Mouse (Mus musculus): ENCODE data around the gene Chac1. TPM values are rescaled to one million over a fixed set of nuclear protein-coding genes. Genes with fewer than 3 reads are reported as not detected.
A peak's percentile ranks its signal among the peaks of the same experiment; 100 is the strongest.

Gene Chac1
- polyA plus RNA-seq, 1 experiment, result 6.2 TPM

DNA sequence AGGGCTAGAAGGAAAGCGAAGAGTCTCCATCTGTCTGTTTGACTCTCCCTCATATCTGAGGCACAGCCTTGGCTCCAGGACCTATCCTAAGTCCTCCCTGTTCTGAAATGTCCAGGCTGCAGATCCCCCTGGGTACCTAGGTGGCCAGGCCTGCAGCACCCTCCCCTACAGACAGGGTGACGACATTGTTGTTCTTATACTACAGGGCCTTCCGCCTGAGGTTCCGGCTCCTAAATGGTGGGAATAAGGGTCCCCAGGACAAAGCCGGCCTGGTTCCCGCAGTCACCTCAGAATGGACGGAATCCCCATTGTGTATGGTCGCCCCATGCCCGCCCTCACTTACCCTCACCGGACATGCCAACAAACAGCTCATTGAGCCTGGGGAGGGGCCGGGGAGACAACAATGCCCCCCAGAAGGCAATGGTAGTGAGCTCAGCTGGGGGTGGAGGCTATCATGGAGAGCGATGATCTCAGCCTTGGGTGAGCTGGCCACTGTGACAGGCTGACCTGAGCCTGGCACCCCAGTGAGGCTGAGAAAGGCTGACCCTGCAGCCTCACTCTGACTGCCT, 36.2 kb upstream of the Chac1 start:
- WGBS, result 88% methylated on average over 12 of the region's 12 CpGs
- Histone ChIP-seq H3K27ac (ENCODE audit: control insufficient read depth, insufficient read depth, low read depth, low read length, poor library complexity) (no peak overlapping the region), H3K4me1 (ENCODE audit: control insufficient read depth, insufficient read depth, low read length) (peaks cover 2% of the 10 kb centered on the region; the same call in 1 of the 2 replicates), H3K4me3 (replicated peaks; ENCODE audit: control insufficient read depth, low read depth, low read length) (no peak overlapping the region)
- TF ChIP-seq CTCF (IDR thresholded peaks at IDR 0.05; ENCODE audit: control insufficient read depth, insufficient read depth, low read length) (no peak), POLR2A (IDR thresholded peaks at IDR 0.05; ENCODE audit: borderline replicate concordance, control insufficient read depth, low read depth, low read length) (no peak)

- Histone ChIP-seq H3K27ac (ENCODE audit: control insufficient read depth, insufficient read depth, low read depth, low read length, poor library complexity) (no peak overlapping the region), H3K4me1 (ENCODE audit: control insufficient read depth, insufficient read depth, low read length) (peaks cover 2% of the 10 kb centered on the region; the same call in 1 of the 2 replicates), H3K4me3 (replicated peaks; ENCODE audit: control insufficient read depth, low read depth, low read length) (no peak overlapping the region)
- TF ChIP-seq CTCF (IDR thresholded peaks at IDR 0.05; ENCODE audit: control insufficient read depth, insufficient read depth, low read length) (no peak), POLR2A (IDR thresholded peaks at IDR 0.05; ENCODE audit: borderline replicate concordance, control insufficient read depth, low read depth, low read length) (no peak)
- 66% methylated on average over 3 of the region's 3 CpGs for WGBS
Observed at GRCm38 (mm10) chr2:119318043-119318710, 32.9 kb upstream of the Chac1 start.

DNA sequence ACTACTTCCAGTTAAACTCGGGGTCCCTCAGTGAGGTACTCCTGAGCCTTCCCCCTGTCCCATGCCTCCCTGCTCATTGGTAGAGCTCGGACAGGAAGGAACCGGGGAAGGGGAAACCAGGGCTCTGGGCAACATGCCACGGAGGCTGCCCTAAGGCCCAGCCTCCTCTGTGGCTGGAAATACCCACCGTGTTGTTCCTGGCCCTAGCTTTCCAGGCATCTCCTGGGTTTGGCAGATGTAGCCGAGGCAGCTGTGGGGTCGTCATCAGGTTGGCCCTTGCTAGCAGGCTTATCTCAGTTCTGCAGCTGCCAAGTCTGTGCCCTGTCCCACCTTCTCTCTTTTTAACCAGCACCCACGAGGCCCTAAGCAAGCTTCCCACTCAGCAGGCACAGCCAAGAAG, 30.5 kb upstream of the Chac1 start:
- TF ChIP-seq CTCF (IDR thresholded peaks at IDR 0.05; ENCODE audit: control insufficient read depth, insufficient read depth, low read length) (no peak), POLR2A (IDR thresholded peaks at IDR 0.05; ENCODE audit: borderline replicate concordance, control insufficient read depth, low read depth, low read length) (no peak)
- H3K4me1 ChIP-seq (ENCODE audit: control insufficient read depth, insufficient read depth, low read length), result peaks cover 2% of the 10 kb centered on the region; the same call in 1 of the 2 replicates
- H3K4me3 ChIP-seq (replicated peaks; ENCODE audit: control insufficient read depth, low read depth, low read length), result no peak overlapping the region
- 15% methylated on average over 8 of the region's 8 CpGs for WGBS
- no peak overlapping the region for H3K27ac ChIP-seq (ENCODE audit: control insufficient read depth, insufficient read depth, low read depth, low read length, poor library complexity)

GRCm38 (mm10) chr2:119321771-119322586, 29.1 kb upstream of the Chac1 start:
- H3K4me3 ChIP-seq (replicated peaks; ENCODE audit: control insufficient read depth, low read depth, low read length), result no peak overlapping the region
- TF ChIP-seq CTCF (IDR thresholded peaks at IDR 0.05; ENCODE audit: control insufficient read depth, insufficient read depth, low read length) (no peak), POLR2A (IDR thresholded peaks at IDR 0.05; ENCODE audit: borderline replicate concordance, control insufficient read depth, low read depth, low read length) (no peak)
- WGBS, result 8% methylated on average over 48 of the region's 48 CpGs
- H3K4me1 ChIP-seq (ENCODE audit: control insufficient read depth, insufficient read depth, low read length), result peaks cover 2% of the 10 kb centered on the region; the same call in 1 of the 2 replicates
- H3K27ac ChIP-seq (ENCODE audit: control insufficient read depth, insufficient read depth, low read depth, low read length, poor library complexity), result peak overlapping the region; percentile 23; the same call in 1 of the 2 replicates

GRCm38 (mm10) chr2:119322587-119323300, 28.3 kb upstream of the Chac1 start:
- TF ChIP-seq CTCF (IDR thresholded peaks at IDR 0.05; ENCODE audit: control insufficient read depth, insufficient read depth, low read length) (no peak), POLR2A (IDR thresholded peaks at IDR 0.05; ENCODE audit: borderline replicate concordance, control insufficient read depth, low read depth, low read length) (peak; percentile 27; the same call in 1 of the 2 replicates)
- no peak overlapping the region for H3K4me3 ChIP-seq (replicated peaks; ENCODE audit: control insufficient read depth, low read depth, low read length)
- H3K27ac ChIP-seq (ENCODE audit: control insufficient read depth, insufficient read depth, low read depth, low read length, poor library complexity), result peak overlapping the region; percentile 23; the same call in 1 of the 2 replicates
- peaks cover 2% of the 10 kb centered on the region; the same call in 1 of the 2 replicates for H3K4me1 ChIP-seq (ENCODE audit: control insufficient read depth, insufficient read depth, low read length)
- WGBS, result 22% methylated on average over 39 of the region's 39 CpGs

DNA sequence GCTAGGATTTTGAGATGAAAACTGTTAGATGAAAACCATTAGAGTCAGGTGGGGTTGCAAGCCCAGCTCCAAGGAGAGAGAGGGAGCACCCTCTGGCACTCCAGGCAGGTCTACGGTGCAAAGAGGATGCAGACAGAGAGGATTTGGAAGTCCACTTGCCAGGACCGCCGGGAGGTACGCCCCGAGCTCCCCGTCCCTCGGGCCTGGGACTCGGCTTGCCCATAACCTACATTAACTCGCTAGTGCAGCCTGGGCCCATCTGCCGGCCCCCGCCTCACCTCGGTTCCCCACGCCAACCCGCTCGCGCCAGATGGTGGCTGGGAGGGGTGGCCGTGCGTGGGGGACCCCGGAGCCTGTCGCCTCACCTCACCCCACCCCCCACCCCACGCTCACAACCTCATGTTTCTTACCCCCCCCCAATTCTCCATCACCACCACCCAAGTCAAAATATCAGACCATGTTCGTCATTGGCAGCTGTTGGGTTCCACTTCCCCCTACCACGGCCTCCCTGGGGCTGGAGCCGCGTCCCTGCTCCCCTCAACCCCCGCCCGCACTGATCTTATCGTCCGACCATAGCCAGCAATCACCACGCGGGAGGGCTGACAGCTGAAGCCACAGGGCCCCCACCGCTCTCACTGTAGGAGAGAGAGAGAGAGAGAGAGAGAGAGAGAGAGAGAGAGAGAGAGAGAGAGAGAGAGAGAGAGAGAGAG, 27.0 kb upstream of the Chac1 start:
- TF ChIP-seq POLR2A (IDR thresholded peaks at IDR 0.05; ENCODE audit: borderline replicate concordance, control insufficient read depth, low read depth, low read length) (peak; percentile 2; the same call in 1 of the 2 replicates), CTCF (IDR thresholded peaks at IDR 0.05; ENCODE audit: control insufficient read depth, insufficient read depth, low read length) (no peak)
- H3K4me1 ChIP-seq (ENCODE audit: control insufficient read depth, insufficient read depth, low read length), result no peaks in the 10 kb centered on the region; the same call in 1 of the 2 replicates
- H3K27ac ChIP-seq (ENCODE audit: control insufficient read depth, insufficient read depth, low read depth, low read length, poor library complexity), result no peak overlapping the region
- no peak overlapping the region for H3K4me3 ChIP-seq (replicated peaks; ENCODE audit: control insufficient read depth, low read depth, low read length)
- 26% methylated on average over 32 of the region's 32 CpGs for WGBS

GRCm38 (mm10) chr2:119324576-119325318, 26.3 kb upstream of the Chac1 start:
- 1% methylated on average over 32 of the region's 32 CpGs for WGBS
- H3K27ac ChIP-seq (ENCODE audit: control insufficient read depth, insufficient read depth, low read depth, low read length, poor library complexity), result peak overlapping the region; percentile 19; the same call in 1 of the 2 replicates
- no peaks in the 10 kb centered on the region; the same call in 1 of the 2 replicates for H3K4me1 ChIP-seq (ENCODE audit: control insufficient read depth, insufficient read depth, low read length)
- TF ChIP-seq POLR2A (IDR thresholded peaks at IDR 0.05; ENCODE audit: borderline replicate concordance, control insufficient read depth, low read depth, low read length) (no peak), CTCF (IDR thresholded peaks at IDR 0.05; ENCODE audit: control insufficient read depth, insufficient read depth, low read length) (no peak)
- no peak overlapping the region for H3K4me3 ChIP-seq (replicated peaks; ENCODE audit: control insufficient read depth, low read depth, low read length)
